ENCODE assay signal across 10 mouse cellular contexts in genomic region chr12:104057050-104057449, GRCm38 (mm10). TPM values are rescaled to one million over a fixed set of nuclear protein-coding genes. Genes with fewer than 3 reads are reported as not detected.
DNase-seq lines count a peak whose midpoint lies in the region; ATAC-seq and TF ChIP-seq lines count a peak whose summit lies in the region.
"Had no signal": no experiment of that assay in that cellular context is flagged by ENCODE, and none has a peak within 500 bp of the region (broad histone marks: within the 10 kb centered on the region; RNA-seq: fewer than 3 reads in every experiment).

No protein-coding gene starts in this region.

- H3K27ac ChIP-seq in CH12.LX (ENCODE audit: insufficient read depth, low read depth) = no peak overlapping the region
- no peak overlapping the region for H3K27ac ChIP-seq in forebrain, postnatal 0 days (ENCODE audit: low read depth, low read length)
- no peak overlapping the region for H3K27ac ChIP-seq in embryonic facial prominence, embryonic 10.5 days (replicated peaks)
- H3K27ac ChIP-seq: limb, embryonic 12.5 days had no signal

- no peak for TF ChIP-seq EP300 in CH12.LX (IDR thresholded peaks at IDR 0.05; ENCODE audit: low read length)

- H3K9me3 ChIP-seq in CH12.LX (replicated peaks; ENCODE audit: low read length) = no peaks in the 10 kb centered on the region
- H3K9me3 ChIP-seq in forebrain, postnatal 0 days (ENCODE audit: low read length) = no peaks in the 10 kb centered on the region
- H3K9me3 ChIP-seq in embryonic facial prominence, embryonic 10.5 days = no peaks in the 10 kb centered on the region
- H3K9me3 ChIP-seq: limb, embryonic 12.5 days had no signal

- peaks cover 9% of the 10 kb centered on the region for H3K27me3 ChIP-seq in CH12.LX (replicated peaks)
- no peaks in the 10 kb centered on the region for H3K27me3 ChIP-seq in forebrain, postnatal 0 days (ENCODE audit: insufficient read depth, low read length)
- no peaks in the 10 kb centered on the region for H3K27me3 ChIP-seq in embryonic facial prominence, embryonic 10.5 days (replicated peaks; ENCODE audit: low read depth, poor library complexity, severe bottlenecking)
- H3K27me3 ChIP-seq: limb, embryonic 12.5 days had no signal

- ATAC-seq in forebrain, postnatal 0 days = peak; percentile 74

- in situ Hi-C loops in CH12.LX (cut with MboI; ENCODE audit: low pct_ligation_motif_present, low pct_unique_long_range_greater_than_20kb, low sequenced_read_pairs) = no loop called here

- H3K4me2 ChIP-seq in CH12.LX (ENCODE audit: insufficient read depth, low read depth, poor library complexity, severe bottlenecking) = no peak overlapping the region
- no peak overlapping the region for H3K4me2 ChIP-seq in forebrain, postnatal 0 days (ENCODE audit: low read depth)
- H3K4me2 ChIP-seq: limb, embryonic 12.5 days had no signal

- WGBS in forebrain, postnatal 0 days = 33% methylated on average over 4 of the region's 4 CpGs
- 71% methylated on average over 4 of the region's 4 CpGs for WGBS in embryonic facial prominence, embryonic 10.5 days

- peak; percentile 26 for DNase-seq in kidney, postnatal 10 days
- no peak for DNase-seq in kidney, postnatal 25 days
- no peak for DNase-seq in CH12.LX (ENCODE audit: extremely low read depth)
- DNase-seq in forebrain, postnatal 0 days = peak; percentile 35
- peak; percentile 55 for DNase-seq in left cerebral cortex, postnatal 4 days
- no peak for DNase-seq in thymus, postnatal 0 days (ENCODE audit: low spot score)
- no peak for DNase-seq in embryonic facial prominence, embryonic 10.5 days (ENCODE audit: low spot score)
- DNase-seq in urinary bladder, postnatal 4 days (ENCODE audit: low spot score in 2 of 2) = no peak

- no peak overlapping the region for H3K4me3 ChIP-seq in CH12.LX (replicated peaks in 1 of 3; ENCODE audit: low read depth in 2 of 3, low read length in 2 of 3, poor library complexity in 1 of 3)
- H3K4me3 ChIP-seq in forebrain, postnatal 0 days (ENCODE audit: low read depth, low read length) = no peak overlapping the region
- no peak overlapping the region for H3K4me3 ChIP-seq in embryonic facial prominence, embryonic 10.5 days
- H3K4me3 ChIP-seq: limb, embryonic 12.5 days had no signal

- no peak overlapping the region for H3K9ac ChIP-seq in CH12.LX (ENCODE audit: insufficient read depth, low read depth)
- no peak overlapping the region for H3K9ac ChIP-seq in forebrain, postnatal 0 days
- H3K9ac ChIP-seq: limb, embryonic 12.5 days had no signal

- no peaks in the 10 kb centered on the region for H3K36me3 ChIP-seq in CH12.LX (replicated peaks in 1 of 2; ENCODE audit: control insufficient read depth in 1 of 2, insufficient read depth in 1 of 2, low read length in 1 of 2)
- no peaks in the 10 kb centered on the region for H3K36me3 ChIP-seq in forebrain, postnatal 0 days (ENCODE audit: insufficient read depth)
- no peaks in the 10 kb centered on the region for H3K36me3 ChIP-seq in embryonic facial prominence, embryonic 10.5 days (replicated peaks)
- H3K36me3 ChIP-seq: limb, embryonic 12.5 days had no signal

- TF ChIP-seq RAD21 in CH12.LX (IDR thresholded peaks at IDR 0.05; ENCODE audit: low read depth, low read length) = no peak

- H3K4me1 ChIP-seq in CH12.LX (ENCODE audit: control insufficient read depth in 1 of 2, insufficient read depth in 2 of 2) = peaks cover 19 to 41% of the 10 kb centered on the region in 2 experiments
- no peaks in the 10 kb centered on the region; the same call in 1 of the 2 replicates for H3K4me1 ChIP-seq in forebrain, postnatal 0 days (ENCODE audit: insufficient read depth)
- no peaks in the 10 kb centered on the region for H3K4me1 ChIP-seq in embryonic facial prominence, embryonic 10.5 days
- H3K4me1 ChIP-seq: limb, embryonic 12.5 days had no signal

- dilution Hi-C loops in CH12.LX (cut with MboI; ENCODE audit: extremely low pct_ligation_motif_present, extremely low pct_unique_long_range_greater_than_20kb, low sequenced_read_pairs) = no loop called here

- no peak for TF ChIP-seq POLR2A in CH12.LX (IDR thresholded peaks at IDR 0.05; ENCODE audit: low read depth, low read length)

- no peaks in the 10 kb centered on the region for H3K79me2 ChIP-seq in CH12.LX (replicated peaks; ENCODE audit: control insufficient read depth, extremely low read depth, insufficient read depth, poor library complexity, severe bottlenecking)

- TF ChIP-seq CTCF in CH12.LX (conservative IDR thresholded peaks at IDR 0.05 in 1 of 2, IDR thresholded peaks at IDR 0.05 in 1 of 2; ENCODE audit: low read depth in 2 of 2, low read length in 2 of 2) = no peak
- no peak for TF ChIP-seq CTCF in forebrain, postnatal 0 days (IDR thresholded peaks at IDR 0.05; ENCODE audit: low read depth)

- intact Hi-C loops in left cerebral cortex, postnatal 4 days (cut with DNase I) = no loop called here

TF ChIP-seq in CH12.LX, 34 proteins besides CTCF, POLR2A, EP300 and RAD21:
- no peak for TF ChIP-seq SMC3 (IDR thresholded peaks at IDR 0.05; ENCODE audit: low read depth, low read length)
- TF ChIP-seq MXI1 (IDR thresholded peaks at IDR 0.05; ENCODE audit: low read depth, low read length) = peak; percentile 92
- no peak for TF ChIP-seq MAZ (IDR thresholded peaks at IDR 0.05; ENCODE audit: low read depth, low read length)

RNA-seq across cellular contexts. Expression of gene Serpina12, which starts 12.8 kb away (rescaled TPM):
- total RNA-seq in CH12.LX (2012; rRNA removed) (not detected in 2 replicates), CH12.LX (2014; rRNA removed) (not detected in 2 replicates)
- polyA plus RNA-seq in CH12.LX (2012; ENCODE audit: insufficient read length, low read depth) = 0.08 and 0.09 TPM in 2 replicates
- total RNA-seq in forebrain, postnatal 0 days (2014; rRNA removed) = not detected in 2 replicates
- not detected in 2 replicates for polyA plus RNA-seq in forebrain, postnatal 0 days (2015; fragmentation: Nextera tagmentation; extraction: Ambion mirVana)
- total RNA-seq in left cerebral cortex, postnatal 4 days (2021) = not detected
- 0.20 and 0.27 TPM in 2 replicates for polyA plus RNA-seq in thymus, postnatal 0 days (2015; fragmentation: Nextera tagmentation; extraction: Ambion mirVana)
- not detected in 2 replicates for polyA plus RNA-seq in embryonic facial prominence, embryonic 10.5 days (2016; fragmentation: Nextera tagmentation; extraction: Ambion mirVana)
- polyA plus RNA-seq: limb, embryonic 12.5 days; neural tube, embryonic 11.5 days had no signal

RNA-seq across cellular contexts. Expression of gene Serpina9, which starts 43.5 kb away (rescaled TPM):
- 0.08 and 0.13 TPM in 2 replicates for total RNA-seq in CH12.LX (2012; rRNA removed)
- 0.36 and 0.42 TPM in 2 replicates for total RNA-seq in CH12.LX (2014; rRNA removed)
- 0.23 TPM in 1 of 2 replicates, not detected in the other for polyA plus RNA-seq in CH12.LX (2012; ENCODE audit: insufficient read length, low read depth)
- total RNA-seq in forebrain, postnatal 0 days (2014; rRNA removed) = 0.38 TPM in 1 of 2 replicates, not detected in the other
- 0.15 and 0.23 TPM in 2 replicates for polyA plus RNA-seq in forebrain, postnatal 0 days (2015; fragmentation: Nextera tagmentation; extraction: Ambion mirVana)
- total RNA-seq in left cerebral cortex, postnatal 4 days (2021) = under 1 TPM in 1 of 2 experiments, not detected in 1; 0.22 TPM
- 0.95 and 1.1 TPM in 2 replicates for polyA plus RNA-seq in thymus, postnatal 0 days (2015; fragmentation: Nextera tagmentation; extraction: Ambion mirVana)
- not detected in 2 replicates for polyA plus RNA-seq in embryonic facial prominence, embryonic 10.5 days (2016; fragmentation: Nextera tagmentation; extraction: Ambion mirVana)
- polyA plus RNA-seq: limb, embryonic 12.5 days; neural tube, embryonic 11.5 days had no signal

RNA-seq across cellular contexts. Expression of gene Serpina5, which starts 43.9 kb away (rescaled TPM):
- total RNA-seq in CH12.LX (2012; rRNA removed) (not detected in 2 replicates), CH12.LX (2014; rRNA removed) (not detected in 2 replicates)
- not detected in 2 replicates for polyA plus RNA-seq in CH12.LX (2012; ENCODE audit: insufficient read length, low read depth)
- total RNA-seq in forebrain, postnatal 0 days (2014; rRNA removed) = not detected in 2 replicates
- polyA plus RNA-seq in forebrain, postnatal 0 days (2015; fragmentation: Nextera tagmentation; extraction: Ambion mirVana) = not detected in 2 replicates
- total RNA-seq in left cerebral cortex, postnatal 4 days (2021) = not detected
- not detected in 2 replicates for polyA plus RNA-seq in thymus, postnatal 0 days (2015; fragmentation: Nextera tagmentation; extraction: Ambion mirVana)
- not detected in 2 replicates for polyA plus RNA-seq in embryonic facial prominence, embryonic 10.5 days (2016; fragmentation: Nextera tagmentation; extraction: Ambion mirVana)
- polyA plus RNA-seq: limb, embryonic 12.5 days; neural tube, embryonic 11.5 days had no signal

RNA-seq across cellular contexts. Expression of gene Serpina3a, which starts 55.5 kb away (rescaled TPM):
- total RNA-seq in CH12.LX (2012; rRNA removed) (not detected in 2 replicates), CH12.LX (2014; rRNA removed) (not detected in 2 replicates)
- not detected in 2 replicates for polyA plus RNA-seq in CH12.LX (2012; ENCODE audit: insufficient read length, low read depth)
- total RNA-seq in forebrain, postnatal 0 days (2014; rRNA removed) = not detected in 2 replicates
- polyA plus RNA-seq in forebrain, postnatal 0 days (2015; fragmentation: Nextera tagmentation; extraction: Ambion mirVana) = not detected in 2 replicates
- not detected for total RNA-seq in left cerebral cortex, postnatal 4 days (2021)
- polyA plus RNA-seq in thymus, postnatal 0 days (2015; fragmentation: Nextera tagmentation; extraction: Ambion mirVana) = not detected in 2 replicates
- polyA plus RNA-seq in embryonic facial prominence, embryonic 10.5 days (2016; fragmentation: Nextera tagmentation; extraction: Ambion mirVana) = not detected in 2 replicates
- polyA plus RNA-seq: limb, embryonic 12.5 days; neural tube, embryonic 11.5 days had no signal

Comparison
In these comparisons a context has a peak if more than half of its experiments do, and no peak if none do; other contexts are left out.
1. DNase-seq: peak in kidney, postnatal 10 days (single experiment), forebrain, postnatal 0 days (single experiment) and left cerebral cortex, postnatal 4 days (single experiment); none in kidney, postnatal 25 days (0 of 2), CH12.LX (single experiment), thymus, postnatal 0 days (single experiment), embryonic facial prominence, embryonic 10.5 days (single experiment) and urinary bladder, postnatal 4 days (0 of 2).